Mouse (Mus musculus) midbrain, postnatal 0 days (tissue): ENCODE data around the gene Slfnl1. TPM values are rescaled to one million over a fixed set of nuclear protein-coding genes. Genes with fewer than 3 reads are reported as not detected.

Source experiments
- ATAC-seq: fragments of 200-750 bp; cut with Nextera tagmentation; 2 replicates; pipeline ENCODE4 v1.8.0; 2017; ENCODE audit warnings: moderate number of reproducible peaks, mild to moderate bottlenecking, moderate TSS enrichment, moderate library complexity; ENCODE audit not compliant: low FRiP score
- DNase-seq: peaks from one replicate; pipeline ENCODE4 v3.0.0-alpha.2; 2015; ENCODE audit warnings: low spot score
- H3K27ac ChIP-seq: fragments of 300-500 bp; sonication (generic); 2 replicates; pipeline ENCODE4 v1.5.1; 2014; ENCODE audit warnings: low read depth, mild to moderate bottlenecking, low read length, mixed read lengths
- H3K27me3 ChIP-seq: fragments of 300-500 bp; sonication (generic); 2 replicates; pipeline ENCODE4 v1.6.1; 2014; ENCODE audit warnings: low read length, control low read depth, mixed read lengths; ENCODE audit not compliant: insufficient read depth
- H3K36me3 ChIP-seq: fragments of 300-500 bp; sonication (generic); 2 replicates; pipeline ENCODE4 v1.6.1; 2014; ENCODE audit warnings: low read length, control low read depth, mixed read lengths; ENCODE audit not compliant: insufficient read depth
- H3K4me1 ChIP-seq: fragments of 300-500 bp; sonication (generic); 2 replicates; pipeline ENCODE4 v1.6.1; 2014; ENCODE audit warnings: mild to moderate bottlenecking, control low read depth, antibody characterized with exemption, low read length, mixed read lengths; ENCODE audit not compliant: insufficient read depth
- H3K4me2 ChIP-seq: fragments of 300-500 bp; sonication (generic); 2 replicates; pipeline ENCODE4 v1.6.1; 2014; ENCODE audit warnings: low read depth, mild to moderate bottlenecking, low read length, mixed read lengths; ENCODE audit not compliant: poor library complexity, severe bottlenecking
- H3K4me3 ChIP-seq: fragments of 300-500 bp; sonication (generic); 2 replicates; pipeline ENCODE4 v1.5.1; 2014; ENCODE audit warnings: low read depth, mild to moderate bottlenecking, low read length, moderate library complexity
- H3K9ac ChIP-seq: fragments of 300-500 bp; sonication (generic); replicated peaks from 2 replicates; pipeline ENCODE4 v1.6.1; 2014; ENCODE audit warnings: mild to moderate bottlenecking, low read length, moderate library complexity, mixed read lengths; ENCODE audit not compliant: poor library complexity, severe bottlenecking
- H3K9me3 ChIP-seq: fragments of 300-500 bp; sonication (generic); 2 replicates; pipeline ENCODE4 v1.6.1; 2016; ENCODE audit warnings: low read length, control low read depth
- CTCF ChIP-seq: IDR thresholded peaks from 2 replicates; pipeline ENCODE4 v1.5.1; 2016; ENCODE audit warnings: antibody characterized with exemption, mild to moderate bottlenecking
- WGBS: fragments of 180-500 bp; shearing (Covaris S2); extraction: QIAGEN DNeasy Blood & Tissue Kit; methylation state at CpG from one replicate; pipeline ENCODE4 v1.1.7; 2014; 5-methylcytosine and 5-hydroxymethylcytosine counted together
- polyA plus RNA-seq: library from polyadenylated mRNA; unstranded; fragments of >200 nt; fragmentation: Nextera tagmentation; extraction: Ambion mirVana; gene quantifications from 2 replicates; pipeline ENCODE4 v1.2.1, GENCODE M21; 2015
- total RNA-seq: library from RNA; depleted of rRNA; stranded (reverse); fragments of >200 nt; gene quantifications from 2 replicates; pipeline ENCODE4 v1.2.3, GENCODE M21; 2014; rRNA removed

The Slfnl1 gene
- 1.0 TPM in 1 of 2 replicates, not detected in the other for total RNA-seq
- polyA plus RNA-seq, result not detected in 2 replicates

DNA sequence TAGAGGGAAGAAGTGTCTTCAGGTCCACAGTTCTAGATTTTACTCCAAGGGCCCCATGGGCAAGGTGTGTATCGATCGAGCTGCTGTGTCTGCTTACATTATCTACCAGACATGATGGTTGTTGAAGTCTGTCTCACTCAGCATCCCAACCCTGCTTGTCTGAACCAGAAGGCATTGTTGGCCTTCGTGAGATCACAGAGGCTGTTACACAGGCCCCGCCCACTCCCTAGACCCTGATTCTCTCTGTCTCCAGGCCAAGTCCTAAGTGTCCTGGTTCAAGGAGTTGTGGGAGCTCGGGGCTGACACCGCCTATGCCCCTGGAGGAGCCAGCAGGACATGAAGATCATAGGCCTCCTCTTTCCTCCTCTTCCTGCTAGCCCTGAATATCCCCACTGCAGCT, at the start of gene Slfnl1:
Gene Slfnl1, plus strand, starts transcription at position 246 of the 400 bp plus-strand sequence.
- 92% methylated on average over 6 of the region's 6 CpGs for WGBS
- Histone ChIP-seq H3K9me3 (no peaks in the 10 kb centered on the region), H3K27me3 (no peaks in the 10 kb centered on the region), H3K4me3 (no peak within 1 kb of the TSS), H3K4me1 (no peaks in the 10 kb centered on the region), H3K4me2 (no peak within 1 kb of the TSS), H3K36me3 (peaks cover 54% of the 10 kb centered on the region), H3K27ac (no peak within 1 kb of the TSS), H3K9ac (no peak within 1 kb of the TSS)
- DNase-seq, result no peak
- TF ChIP-seq CTCF, result no peak
- no peak for ATAC-seq

DNA sequence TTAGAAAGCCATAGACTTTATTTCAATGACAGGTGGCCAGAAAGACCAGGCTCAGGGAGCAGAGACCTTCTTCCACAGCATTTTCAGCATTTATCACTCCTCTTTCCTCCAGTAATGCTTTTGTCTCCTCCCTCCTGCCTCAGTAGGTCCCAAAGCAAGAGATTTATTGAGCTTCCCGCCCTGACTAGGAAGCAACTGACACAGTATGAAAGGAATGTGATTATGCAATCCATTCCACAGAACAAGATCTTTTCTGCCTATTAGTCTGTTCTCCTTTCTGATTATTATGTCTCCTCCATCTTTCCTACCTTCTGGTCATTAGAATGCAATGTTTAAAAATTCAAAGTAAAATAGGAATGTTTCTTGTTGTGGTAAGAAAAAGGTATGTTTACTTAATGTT, 44.3 kb upstream of the Slfnl1 start:
- Histone ChIP-seq H3K4me2 (no peak overlapping the region), H3K9ac (no peak overlapping the region), H3K27me3 (no peaks in the 10 kb centered on the region), H3K4me3 (no peak overlapping the region), H3K27ac (no peak overlapping the region), H3K36me3 (0 out of 2 replicates have a peak, but pooled peaks cover 7% of the 10 kb centered on the region), H3K9me3 (no peaks in the 10 kb centered on the region), H3K4me1 (no peaks in the 10 kb centered on the region)
- TF ChIP-seq CTCF, result no peak
- 54% methylated on average over 1 of the region's 1 CpGs for WGBS
- no peak for ATAC-seq
- no peak for DNase-seq

DNA sequence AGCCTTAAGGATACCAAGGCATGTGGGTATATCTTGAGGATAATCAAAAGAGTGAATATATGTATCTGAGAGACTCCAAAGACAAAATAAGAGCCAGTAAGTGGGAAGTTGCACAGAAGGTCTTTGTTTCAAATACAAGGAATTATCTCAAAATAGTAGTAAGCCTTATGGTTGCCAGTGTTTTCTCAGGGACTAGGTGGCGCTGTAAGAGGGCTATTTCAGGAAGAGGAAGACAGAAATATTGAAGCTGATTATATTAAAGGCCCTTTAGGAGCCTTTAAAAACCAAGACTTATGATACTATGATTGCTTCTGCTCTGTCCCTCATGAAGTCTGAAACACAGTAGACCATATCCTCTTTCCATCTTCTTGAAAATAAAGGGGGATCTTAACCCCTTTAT, 25.1 kb upstream of the Slfnl1 start:
- Histone ChIP-seq H3K4me1 (no peaks in the 10 kb centered on the region), H3K4me3 (no peak overlapping the region), H3K27ac (no peak overlapping the region), H3K4me2 (no peak overlapping the region), H3K9ac (no peak overlapping the region), H3K9me3 (no peaks in the 10 kb centered on the region), H3K27me3 (no peaks in the 10 kb centered on the region), H3K36me3 (peaks cover 20% of the 10 kb centered on the region)
- TF ChIP-seq CTCF, result no peak
- WGBS, result 91% methylated on average over 1 of the region's 1 CpGs
- ATAC-seq (no peak), DNase-seq (no peak)

DNA sequence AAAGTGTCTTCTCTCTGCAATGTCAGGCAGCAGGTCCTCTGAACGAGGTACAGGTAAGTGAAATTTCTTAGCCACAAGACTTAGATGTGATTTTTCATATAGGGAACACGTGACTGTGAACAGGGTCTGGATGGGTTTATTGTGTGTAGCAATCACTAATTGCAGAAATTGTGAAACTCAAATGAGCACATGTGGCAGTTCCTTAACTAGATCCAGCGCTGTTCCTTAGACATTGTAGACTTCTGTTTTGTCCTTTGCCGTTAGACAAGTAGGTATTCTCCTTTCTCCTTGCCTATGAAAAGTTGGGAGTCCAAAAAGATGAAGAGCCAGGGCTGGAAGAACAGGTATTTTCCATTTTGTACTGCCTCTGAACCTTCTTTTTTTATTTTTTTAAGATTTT, 20.8 kb upstream of the Slfnl1 start:
- H3K4me3 ChIP-seq, result no peak overlapping the region

DNA sequence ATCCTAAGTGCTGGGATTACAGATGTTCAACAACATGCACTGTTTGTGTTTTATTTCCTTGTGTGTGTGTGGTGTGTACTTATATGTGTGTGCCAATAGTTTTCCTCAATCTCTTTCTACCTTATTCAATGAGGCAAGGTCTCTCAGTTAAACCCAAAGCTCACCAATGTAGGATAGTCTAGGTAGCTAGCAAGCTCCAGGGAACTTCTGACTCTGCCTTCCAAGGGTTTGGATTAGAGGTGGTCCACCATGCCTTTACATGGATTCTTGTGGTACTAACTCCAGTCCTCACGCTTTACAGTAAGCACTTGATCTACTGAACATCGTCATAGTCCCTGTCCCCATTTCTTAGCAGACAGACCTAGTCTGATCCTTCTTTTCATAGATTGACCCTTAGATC, 17.7 kb upstream of the Slfnl1 start:
- 100% methylated on average over 2 of the region's 2 CpGs for WGBS
- Histone ChIP-seq H3K27ac (no peak overlapping the region), H3K9me3 (no peaks in the 10 kb centered on the region), H3K9ac (no peak overlapping the region), H3K4me1 (no peaks in the 10 kb centered on the region), H3K4me2 (no peak overlapping the region), H3K27me3 (no peaks in the 10 kb centered on the region), H3K36me3 (peaks cover 41% of the 10 kb centered on the region), H3K4me3 (no peak overlapping the region)
- no peak for ATAC-seq
- no peak for DNase-seq
- TF ChIP-seq CTCF, result no peak

More for the DNA sequence above, 20.8 kb upstream of the Slfnl1 start:
- TF ChIP-seq CTCF, result no peak
- H3K9ac ChIP-seq, result no peak overlapping the region
- WGBS, result 97% methylated on average over 4 of the region's 4 CpGs
- no peak overlapping the region for H3K4me2 ChIP-seq
- DNase-seq (no peak), ATAC-seq (no peak)
- no peaks in the 10 kb centered on the region for H3K4me1 ChIP-seq
- no peak overlapping the region for H3K27ac ChIP-seq
- H3K36me3 ChIP-seq, result peaks cover 27% of the 10 kb centered on the region
- H3K9me3 ChIP-seq, result no peaks in the 10 kb centered on the region
- H3K27me3 ChIP-seq, result no peaks in the 10 kb centered on the region

DNA sequence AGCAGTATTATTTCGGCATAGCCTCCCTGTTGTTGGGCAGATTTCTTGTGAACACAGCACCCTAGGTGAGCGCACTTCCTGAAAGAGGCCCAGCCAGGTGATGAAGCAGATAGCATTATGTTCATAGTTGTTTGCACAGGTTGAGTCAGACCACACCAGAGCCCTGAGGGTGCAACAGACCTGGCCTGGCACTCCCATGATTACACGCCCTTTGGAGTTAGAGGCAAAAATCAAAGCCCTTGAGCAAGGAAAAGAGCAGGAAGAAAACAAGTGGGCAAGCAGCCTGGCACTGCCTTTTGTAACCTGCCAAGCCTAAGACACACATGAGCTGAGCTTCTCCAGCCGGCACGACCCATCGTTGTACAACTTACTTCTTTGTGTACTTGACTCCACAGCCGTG, 15.5 kb upstream of the Slfnl1 start:
- Histone ChIP-seq H3K4me1 (no peaks in the 10 kb centered on the region), H3K36me3 (peaks cover 43% of the 10 kb centered on the region), H3K9me3 (no peaks in the 10 kb centered on the region), H3K4me2 (no peak overlapping the region), H3K27ac (no peak overlapping the region), H3K4me3 (no peak overlapping the region), H3K27me3 (no peaks in the 10 kb centered on the region), H3K9ac (no peak overlapping the region)
- WGBS, result 93% methylated on average over 7 of the region's 7 CpGs
- no peak for DNase-seq
- TF ChIP-seq CTCF, result no peak
- ATAC-seq, result no peak
